Mouse (Mus musculus) kidney, postnatal 10 days (tissue): ENCODE results near the gene Myo3a.
"Not testable (repeated sequence)": the region's sequence is repeated elsewhere in the genome, so short reads cannot be mapped to it uniquely, and the experiment has no call there.

Experiments
- DNase-seq: peaks from one replicate; pipeline ENCODE4 v3.0.0; 2021; ENCODE audit warnings: mixed read lengths

The Myo3a gene

GRCm38 (mm10) chr2:22227308-22227707 lies at the start of gene Myo3a:
Gene Myo3a, plus strand, starts transcription at chr2:22227503.
- peak; percentile 22 for DNase-seq

- no peak for DNase-seq
Measured at GRCm38 (mm10) chr2:22250462-22250861, 23.2 kb downstream of the Myo3a start.

- no peak for DNase-seq
Measured at GRCm38 (mm10) chr2:22251045-22251444, 23.7 kb downstream of the Myo3a start.

- DNase-seq: no peak
Measured at GRCm38 (mm10) chr2:22255600-22255999, 28.3 kb downstream of the Myo3a start.

- DNase-seq: no peak
Measured at GRCm38 (mm10) chr2:22271555-22271954, 44.3 kb downstream of the Myo3a start.

GRCm38 (mm10) chr2:22285366-22285765 lies 58.1 kb downstream of the Myo3a start:
- no peak for DNase-seq

- no peak for DNase-seq
Measured at GRCm38 (mm10) chr2:22285777-22286176, 58.5 kb downstream of the Myo3a start.

- no peak for DNase-seq
Measured at GRCm38 (mm10) chr2:22293579-22294446, 66.5 kb downstream of the Myo3a start.

GRCm38 (mm10) chr2:22294447-22294738 lies 67.1 kb downstream of the Myo3a start:
- no peak for DNase-seq

GRCm38 (mm10) chr2:22297913-22298312 lies 70.6 kb downstream of the Myo3a start:
- no peak for DNase-seq

GRCm38 (mm10) chr2:22338269-22338857 lies 111.1 kb downstream of the Myo3a start:
- peak; percentile 48 for DNase-seq

GRCm38 (mm10) chr2:22410511-22410910 lies 183.2 kb downstream of the Myo3a start:
- not testable (repeated sequence) for DNase-seq

GRCm38 (mm10) chr2:22548421-22548820 lies 321.1 kb downstream of the Myo3a start:
- DNase-seq: no peak

- DNase-seq: not testable (repeated sequence)
Measured at GRCm38 (mm10) chr2:22587469-22588169, 360.3 kb downstream of the Myo3a start.

GRCm38 (mm10) chr2:22588170-22588541 lies 360.9 kb downstream of the Myo3a start:
- not testable (repeated sequence) for DNase-seq

- not testable (repeated sequence) for DNase-seq
Measured at GRCm38 (mm10) chr2:22588673-22589381, 361.5 kb downstream of the Myo3a start.

- DNase-seq: not testable (repeated sequence)
Measured at GRCm38 (mm10) chr2:22589382-22590205, 362.3 kb downstream of the Myo3a start.

GRCm38 (mm10) chr2:22590206-22590490 lies 362.8 kb downstream of the Myo3a start:
- DNase-seq: no peak

- DNase-seq: no peak
Measured at GRCm38 (mm10) chr2:22617951-22618350, 390.6 kb downstream of the Myo3a start.

- no peak for DNase-seq
Measured at GRCm38 (mm10) chr2:22619416-22619815, 392.1 kb downstream of the Myo3a start.

- DNase-seq: no peak
Measured at GRCm38 (mm10) chr2:22620030-22620429, 392.7 kb downstream of the Myo3a start.

GRCm38 (mm10) chr2:22620534-22620933 lies 393.2 kb downstream of the Myo3a start:
- DNase-seq: no peak
